ENCODE assay signal across 8 mouse cellular contexts in genomic region chr11:7063001-7063584, GRCm38 (mm10). TPM values are rescaled to one million over a fixed set of nuclear protein-coding genes. Genes with fewer than 3 reads are reported as not detected.
DNase-seq lines count a peak whose midpoint lies in the region; ATAC-seq and TF ChIP-seq lines count a peak whose summit lies in the region.

Gene Adcy1, plus strand, starts transcription at chr11:7063489.

- intact Hi-C loops in gastrocnemius, postnatal 14 days (cut with DNase I; ENCODE audit: low total_unique reads): no loop called here

- no peaks in the 10 kb centered on the region for H3K36me3 ChIP-seq in G1E (replicated peaks)
- H3K36me3 ChIP-seq in embryonic facial prominence, embryonic 11.5 days (replicated peaks; ENCODE audit: control insufficient read depth, insufficient read depth, low read depth, low read length): no peaks in the 10 kb centered on the region
- H3K36me3 ChIP-seq in intestine, embryonic 16.5 days (ENCODE audit: control insufficient read depth, insufficient read depth, low read length): no peaks in the 10 kb centered on the region
- H3K36me3 ChIP-seq in liver, embryonic 12.5 days: no peaks in the 10 kb centered on the region
- no peaks in the 10 kb centered on the region for H3K36me3 ChIP-seq in stomach, embryonic 14.5 days (ENCODE audit: control insufficient read depth, insufficient read depth, low read length)

- no peaks in the 10 kb centered on the region for H3K27me3 ChIP-seq in G1E (ENCODE audit: insufficient read depth, low read length)
- H3K27me3 ChIP-seq in embryonic facial prominence, embryonic 11.5 days (ENCODE audit: control insufficient read depth, insufficient read depth, low read length): peaks cover 24% of the 10 kb centered on the region
- H3K27me3 ChIP-seq in intestine, embryonic 16.5 days (replicated peaks; ENCODE audit: control insufficient read depth, insufficient read depth, low read length): peaks cover 45% of the 10 kb centered on the region
- peaks cover 80% of the 10 kb centered on the region for H3K27me3 ChIP-seq in liver, embryonic 12.5 days (replicated peaks)
- H3K27me3 ChIP-seq in stomach, embryonic 14.5 days (ENCODE audit: control insufficient read depth, insufficient read depth, low read length): peaks cover 21% of the 10 kb centered on the region

- no peaks in the 10 kb centered on the region for H3K4me1 ChIP-seq in G1E (ENCODE audit: insufficient read depth, low read depth, low read length)
- H3K4me1 ChIP-seq in embryonic facial prominence, embryonic 11.5 days (ENCODE audit: control insufficient read depth, insufficient read depth, low read length): no peaks in the 10 kb centered on the region; the same call in 1 of the 2 replicates
- H3K4me1 ChIP-seq in intestine, embryonic 16.5 days (ENCODE audit: control insufficient read depth, insufficient read depth, low read length): peaks cover 13% of the 10 kb centered on the region
- peaks cover 5% of the 10 kb centered on the region for H3K4me1 ChIP-seq in liver, embryonic 12.5 days
- peaks cover 11% of the 10 kb centered on the region; the same call in 1 of the 2 replicates for H3K4me1 ChIP-seq in stomach, embryonic 14.5 days (ENCODE audit: control insufficient read depth, insufficient read depth, low read length)
- H3K4me1 ChIP-seq in lung, adult 2 months (ENCODE audit: control insufficient read depth, insufficient read depth, low read length): no peaks in the 10 kb centered on the region

- H3K27ac ChIP-seq in embryonic facial prominence, embryonic 11.5 days (replicated peaks; ENCODE audit: low read depth, low read length): no peak within 1 kb of the TSS
- H3K27ac ChIP-seq in intestine, embryonic 16.5 days (ENCODE audit: low read length): no peak within 1 kb of the TSS
- no peak within 1 kb of the TSS for H3K27ac ChIP-seq in liver, embryonic 12.5 days
- H3K27ac ChIP-seq in stomach, embryonic 14.5 days (ENCODE audit: low read length): no peak within 1 kb of the TSS

- peak within 1 kb of the TSS; percentile 91 for H3K4me2 ChIP-seq in embryonic facial prominence, embryonic 11.5 days (ENCODE audit: low read depth, low read length)
- peak within 1 kb of the TSS; percentile 96 for H3K4me2 ChIP-seq in intestine, embryonic 16.5 days (ENCODE audit: low read depth, low read length)
- peak within 1 kb of the TSS; percentile 64 for H3K4me2 ChIP-seq in liver, embryonic 12.5 days
- H3K4me2 ChIP-seq in stomach, embryonic 14.5 days (replicated peaks; ENCODE audit: low read depth, low read length): peak within 1 kb of the TSS; percentile 93

- no peak for ATAC-seq in G1E (ENCODE audit: extremely low read depth, insufficient number of reproducible peaks, low FRiP score, poor library complexity, severe bottlenecking)
- peak; percentile 67 for ATAC-seq in embryonic facial prominence, embryonic 11.5 days (replicated peaks; ENCODE audit: insufficient number of reproducible peaks, low FRiP score, low TSS enrichment, low read depth)
- peak; percentile 46 for ATAC-seq in intestine, embryonic 16.5 days
- no peak; the same call in 1 of the 2 replicates for ATAC-seq in liver, embryonic 12.5 days
- 0 out of 2 replicates have a peak, but pooled peaks have one; percentile 31 for ATAC-seq in stomach, embryonic 14.5 days (ENCODE audit: insufficient number of reproducible peaks, insufficient read depth, low FRiP score, low read depth)

- H3K9ac ChIP-seq in embryonic facial prominence, embryonic 11.5 days (replicated peaks; ENCODE audit: low read length): peak within 1 kb of the TSS; percentile 66
- H3K9ac ChIP-seq in intestine, embryonic 16.5 days (ENCODE audit: low read depth, low read length): peak within 1 kb of the TSS; percentile 63
- H3K9ac ChIP-seq in liver, embryonic 12.5 days: no peak within 1 kb of the TSS
- peak within 1 kb of the TSS; percentile 48; the same call in 1 of the 2 replicates for H3K9ac ChIP-seq in stomach, embryonic 14.5 days (replicated peaks; ENCODE audit: low read depth, low read length)

- under 1% methylated on average over 25 of the region's 69 CpGs for WGBS in embryonic facial prominence, embryonic 11.5 days
- under 1% methylated on average over 40 of the region's 69 CpGs for WGBS in intestine, embryonic 16.5 days
- WGBS in liver, embryonic 12.5 days (ENCODE audit: insufficient replicate concordance): 2% methylated on average over 29 of the region's 69 CpGs
- WGBS in stomach, embryonic 14.5 days: 1% methylated on average over 42 of the region's 69 CpGs
- 15% methylated on average over 68 of the region's 69 CpGs for WGBS in lung, adult 2 months

- H3K4me3 ChIP-seq in G1E (ENCODE audit: low read depth, low read length): peak within 1 kb of the TSS; percentile 33; the same call in 1 of the 2 replicates
- H3K4me3 ChIP-seq in embryonic facial prominence, embryonic 11.5 days (ENCODE audit: low read depth, low read length): peak within 1 kb of the TSS; percentile 52
- peak within 1 kb of the TSS; percentile 64 for H3K4me3 ChIP-seq in intestine, embryonic 16.5 days (ENCODE audit: low read length)
- peak within 1 kb of the TSS; percentile 47 for H3K4me3 ChIP-seq in liver, embryonic 12.5 days
- peak within 1 kb of the TSS; percentile 55 for H3K4me3 ChIP-seq in stomach, embryonic 14.5 days (ENCODE audit: low read depth, low read length)
- no peak within 1 kb of the TSS for H3K4me3 ChIP-seq in lung, adult 2 months (replicated peaks; ENCODE audit: extremely low read depth, low read depth, low read length)

- peaks cover 33% of the 10 kb centered on the region for H3K9me3 ChIP-seq in G1E (replicated peaks)
- no peaks in the 10 kb centered on the region for H3K9me3 ChIP-seq in embryonic facial prominence, embryonic 11.5 days (replicated peaks; ENCODE audit: control insufficient read depth, low read length)
- H3K9me3 ChIP-seq in intestine, embryonic 16.5 days (ENCODE audit: control insufficient read depth, low read length): no peaks in the 10 kb centered on the region
- no peaks in the 10 kb centered on the region for H3K9me3 ChIP-seq in liver, embryonic 12.5 days (replicated peaks)
- H3K9me3 ChIP-seq in stomach, embryonic 14.5 days (ENCODE audit: control insufficient read depth, low read depth, low read length): no peaks in the 10 kb centered on the region

- TF ChIP-seq POLR2A in lung, adult 2 months (IDR thresholded peaks at IDR 0.05; ENCODE audit: borderline replicate concordance, extremely low read depth, low read depth, low read length): no peak

- TF ChIP-seq CTCF in G1E (IDR thresholded peaks at IDR 0.05; ENCODE audit: low read depth, low read length): no peak
- TF ChIP-seq CTCF in lung, adult 2 months (IDR thresholded peaks at IDR 0.05; ENCODE audit: insufficient read depth, low read length): no peak

- peak; percentile 28 for DNase-seq in gastrocnemius, postnatal 14 days
- no peak for DNase-seq in gastrocnemius, postnatal 25 days
- DNase-seq in G1E (ENCODE audit: low spot score): no peak
- DNase-seq in embryonic facial prominence, embryonic 11.5 days (ENCODE audit: low spot score): peak; percentile 58
- DNase-seq in lung, adult 2 months: no peak

RNA-seq across cellular contexts. Expression of gene Adcy1, which starts in this region (rescaled TPM):
- total RNA-seq in gastrocnemius, postnatal 14 days (2021): 1 to 10 TPM; 1.1 to 2.5 TPM
- total RNA-seq in gastrocnemius, postnatal 25 days (2021): 1 to 10 TPM; 1.2 to 1.6 TPM
- not detected in 2 replicates for total RNA-seq in G1E (2014; fragmentation: Nextera tagmentation)
- total RNA-seq in G1E (2017): 0.06 and 0.16 TPM in 2 replicates
- not detected in 2 replicates for polyA plus RNA-seq in G1E (2012)
- polyA plus RNA-seq in embryonic facial prominence, embryonic 11.5 days (2014; fragmentation: Nextera tagmentation; extraction: Ambion mirVana): 1.3 and 1.4 TPM in 2 replicates
- polyA plus RNA-seq in intestine, embryonic 16.5 days (2015; fragmentation: Nextera tagmentation; extraction: Ambion mirVana): 0.68 and 0.72 TPM in 2 replicates
- polyA plus RNA-seq in liver, embryonic 12.5 days (2016; fragmentation: Nextera tagmentation; extraction: Ambion mirVana): 0.30 and 0.42 TPM in 2 replicates
- 3.6 and 4.4 TPM in 2 replicates for polyA plus RNA-seq in stomach, embryonic 14.5 days (2014; fragmentation: Nextera tagmentation; extraction: Ambion mirVana)
- polyA plus RNA-seq in lung, adult 2 months (2012; rRNA removed): 0.75 and 1.3 TPM in 2 replicates

Comparison
In these comparisons a context has a peak if more than half of its experiments do, and no peak if none do; other contexts are left out.
1. DNase-seq: peak in gastrocnemius, postnatal 14 days (single experiment) and embryonic facial prominence, embryonic 11.5 days (single experiment); none in gastrocnemius, postnatal 25 days (single experiment), G1E (single experiment) and lung, adult 2 months (single experiment).
2. Peak in ATAC-seq, H3K4me3 ChIP-seq, H3K9ac ChIP-seq and H3K4me2 ChIP-seq in intestine, embryonic 16.5 days; RNA of the gene not detected or under 1 TPM.
3. ATAC-seq: peak in embryonic facial prominence, embryonic 11.5 days (single experiment) and stomach, embryonic 14.5 days (single experiment); none in G1E (single experiment) and liver, embryonic 12.5 days (single experiment).
4. Peak in every context shown above with its lines, with median percentiles within 50 percentile points of each other: H3K4me2 ChIP-seq.